Mouse (Mus musculus) layer of hippocampus, adult 2 months (tissue): Measurements from ENCODE around the gene Rasgrf1. TPM values are rescaled to one million over a fixed set of nuclear protein-coding genes. Genes with fewer than 3 reads are reported as not detected.

Experiments
- DNase-seq, 2 experiments: peaks; one replicate each; pipeline ENCODE4 v3.0.0; 2022; ENCODE audit warnings: low spot score in 2 of 2
- H3K27ac ChIP-seq: fragments of 200-600 bp; 2 replicates; pipeline ENCODE4 v1.8.1; 2022
- H3K4me3 ChIP-seq: fragments of 200-600 bp; 2 replicates; pipeline ENCODE4 v1.8.1; 2022; ENCODE audit warnings: mild to moderate bottlenecking
- CTCF ChIP-seq: fragments of 200-600 bp; conservative IDR thresholded peaks from 2 replicates; pipeline ENCODE4 v1.8.1; 2022; ENCODE audit warnings: antibody characterized with exemption, mild to moderate bottlenecking, moderate library complexity
- total RNA-seq, 2 experiments: library from RNA; stranded (reverse); gene quantifications; 2 replicates each; pipeline ENCODE4 v1.2.3; 2021

The Rasgrf1 gene
- total RNA-seq, 2 experiments from 2014 or later, result 480 to 498 TPM

- TF ChIP-seq CTCF, result no peak
- DNase-seq, result no peak
- no peak overlapping the region for H3K27ac ChIP-seq
These were observed 157.6 kb downstream of the Rasgrf1 start for GRCm38 (mm10) chr9:90067341-90067740.

GRCm38 (mm10) chr9:90068786-90069185, 159.1 kb downstream of the Rasgrf1 start:
- no peak for DNase-seq

More at GRCm38 (mm10) chr9:90067341-90067740, 157.6 kb downstream of the Rasgrf1 start:
- H3K4me3 ChIP-seq, result no peak overlapping the region

GRCm38 (mm10) chr9:90069485-90069884, 159.8 kb downstream of the Rasgrf1 start:
- H3K27ac ChIP-seq, result no peak overlapping the region
- H3K4me3 ChIP-seq, result no peak overlapping the region
- no peak for TF ChIP-seq CTCF
- DNase-seq, result no peak

More at GRCm38 (mm10) chr9:90068786-90069185, 159.1 kb downstream of the Rasgrf1 start:
- TF ChIP-seq CTCF, result no peak
- Histone ChIP-seq H3K4me3 (no peak overlapping the region), H3K27ac (no peak overlapping the region)

GRCm38 (mm10) chr9:90070174-90070573, 160.5 kb downstream of the Rasgrf1 start:
- no peak for DNase-seq

GRCm38 (mm10) chr9:90075336-90075735, 165.6 kb downstream of the Rasgrf1 start:
- TF ChIP-seq CTCF, result no peak
- Histone ChIP-seq H3K27ac (no peak overlapping the region), H3K4me3 (no peak overlapping the region)
- DNase-seq, result no peak

More at GRCm38 (mm10) chr9:90070174-90070573, 160.5 kb downstream of the Rasgrf1 start:
- H3K27ac ChIP-seq, result no peak overlapping the region
- no peak for TF ChIP-seq CTCF
- H3K4me3 ChIP-seq, result no peak overlapping the region

- H3K27ac ChIP-seq, result no peak overlapping the region
- no peak for DNase-seq
- TF ChIP-seq CTCF, result no peak
These were observed 166.4 kb downstream of the Rasgrf1 start for GRCm38 (mm10) chr9:90076131-90076530.

More at GRCm38 (mm10) chr9:90076131-90076530, 166.4 kb downstream of the Rasgrf1 start:
- H3K4me3 ChIP-seq, result no peak overlapping the region

Other genes with a start within 250 kb of the Rasgrf1 start
- gene Tmed3, start 204.8 kb upstream of the Rasgrf1 start, total RNA-seq, result 10 to 100 TPM; 24.8 to 26.4 TPM
- 1 to 10 TPM in 1 of 2 experiments, under 1 TPM in 1; 1.00 to 1.2 TPM for gene Ankrd34c, start 171.4 kb upstream of the Rasgrf1 start, total RNA-seq
- gene Ctsh, start 144.2 kb downstream of the Rasgrf1 start, total RNA-seq, result 10 to 100 TPM; 13.7 to 16.0 TPM
- gene Morf4l1, start 204.9 kb downstream of the Rasgrf1 start, total RNA-seq, result 100 to 1,000 TPM; 429 to 442 TPM